Mouse (Mus musculus) neural tube, embryonic 15.5 days (tissue): Measurements from ENCODE around the gene Cep57l1. TPM values are rescaled to one million over a fixed set of nuclear protein-coding genes. Genes with fewer than 3 reads are reported as not detected.

Experiments
- ATAC-seq: fragments of 200-750 bp; cut with Nextera tagmentation; 2 replicates; pipeline ENCODE4 v1.8.0; 2017; ENCODE audit warnings: mild to moderate bottlenecking, moderate TSS enrichment, moderate library complexity; ENCODE audit not compliant: low FRiP score
- H3K27ac ChIP-seq: fragments of 300-500 bp; sonication (generic); replicated peaks from 2 replicates; pipeline ENCODE4 v1.5.1; 2015; ENCODE audit warnings: mild to moderate bottlenecking, inconsistent platforms
- H3K27me3 ChIP-seq: fragments of 300-500 bp; sonication (generic); replicated peaks from 2 replicates; pipeline ENCODE4 v1.6.1; 2015; ENCODE audit warnings: inconsistent platforms
- H3K36me3 ChIP-seq: fragments of 300-500 bp; sonication (generic); 2 replicates; pipeline ENCODE4 v1.6.1; 2015; ENCODE audit warnings: inconsistent platforms
- H3K4me1 ChIP-seq: fragments of 300-500 bp; sonication (generic); 2 replicates; pipeline ENCODE4 v1.6.1; 2015; ENCODE audit warnings: inconsistent platforms
- H3K4me2 ChIP-seq: fragments of 300-500 bp; sonication (generic); 2 replicates; pipeline ENCODE4 v1.6.1; 2015; ENCODE audit warnings: inconsistent platforms, mild to moderate bottlenecking, moderate library complexity
- H3K4me3 ChIP-seq: fragments of 300-500 bp; sonication (generic); replicated peaks from 2 replicates; pipeline ENCODE4 v1.5.1; 2015; ENCODE audit warnings: mild to moderate bottlenecking, inconsistent platforms
- H3K9ac ChIP-seq: fragments of 300-500 bp; sonication (generic); replicated peaks from 2 replicates; pipeline ENCODE4 v1.6.1; 2015; ENCODE audit warnings: mild to moderate bottlenecking, inconsistent platforms
- H3K9me3 ChIP-seq: fragments of 300-500 bp; sonication (generic); replicated peaks from 2 replicates; pipeline ENCODE4 v1.6.1; 2016; ENCODE audit warnings: inconsistent platforms
- WGBS: fragments of 180-500 bp; shearing (Covaris S2); methylation state at CpG from one replicate; pipeline ENCODE4 v1.1.7; 2015; ENCODE audit warnings: mixed read lengths; 5-methylcytosine and 5-hydroxymethylcytosine counted together
- microRNA-seq: library from miRNA; unstranded; fragments of <30 nt; microRNA quantifications from one replicate; pipeline ENCODE4, GENCODE M21; 2017
- polyA plus RNA-seq: library from polyadenylated mRNA; unstranded; fragments of >200 nt; fragmentation: Nextera tagmentation; extraction: Ambion mirVana; gene quantifications from 2 replicates; pipeline ENCODE4 v1.2.1, GENCODE M21; 2015

The Cep57l1 gene
- polyA plus RNA-seq, 1 experiment from 2014 or later, result 15.7 TPM

- Histone ChIP-seq H3K9me3 (peaks cover 16% of the 10 kb centered on the region; the same call in 1 of the 2 replicates), H3K27ac (no peak overlapping the region), H3K4me1 (no peaks in the 10 kb centered on the region), H3K36me3 (no peaks in the 10 kb centered on the region), H3K4me2 (no peak overlapping the region), H3K9ac (no peak overlapping the region), H3K27me3 (no peaks in the 10 kb centered on the region), H3K4me3 (no peak overlapping the region)
- ATAC-seq, result no peak
- 88% methylated on average over 5 of the region's 5 CpGs for WGBS
These were observed 139.5 kb downstream of the Cep57l1 start for GRCm38 (mm10) chr10:41670196-41670595.

Small RNAs within 50 kb of the gene (microRNA-seq; reads per million reads assigned to microRNA genes)
- gene Mir3473b, result not detected

Other genes with a start within 250 kb of the Cep57l1 start
- gene Ccdc162, start 93.2 kb downstream of the Cep57l1 start, polyA plus RNA-seq, result 1.2 and 1.3 TPM in 2 replicates
- gene Sesn1, start 64 bp upstream of the Cep57l1 start, polyA plus RNA-seq, result 33.4 and 38.3 TPM in 2 replicates
- gene Armc2, start 208.6 kb upstream of the Cep57l1 start, polyA plus RNA-seq, result 7.1 and 10.2 TPM in 2 replicates